Mouse (Mus musculus) erythroblast, adult 5-6 weeks (primary cell): ENCODE measurements around the gene Pttg1. TPM values are rescaled to one million over a fixed set of nuclear protein-coding genes. Genes with fewer than 3 reads are reported as not detected.

ENCODE experiments used
- ATAC-seq: replicated peaks from 2 replicates; pipeline ENCODE4 v1.8.0; 2016; ENCODE audit warnings: moderate number of reproducible peaks, mild to moderate bottlenecking, moderate TSS enrichment, inconsistent platforms; ENCODE audit not compliant: poor library complexity, low FRiP score, severe bottlenecking
- total RNA-seq, 2 experiments: library from RNA; stranded (forward) in 1 of 2; stranded (reverse) in 1 of 2; fragments of 150-400 nt in 1 of 2; fragments of 200-764, 138-1000 nt in 1 of 2; gene quantifications; 2 replicates each; pipeline versions ENCODE4 v1.2.3 to v1.2.4; 2015 to 2017; ENCODE audit warnings: low replicate concordance in 2 of 2

Pttg1 gene
- total RNA-seq, 2 experiments from 2014 or later: 98.6 to 114 TPM

- ATAC-seq: peak; percentile 85
These were observed 14.6 kb downstream of the Pttg1 start for GRCm38 (mm10) chr11:43411413-43411812.

- ATAC-seq: no peak
These were observed 15.8 kb downstream of the Pttg1 start for GRCm38 (mm10) chr11:43410291-43410690.

- no peak for ATAC-seq
These were observed 17.2 kb downstream of the Pttg1 start for GRCm38 (mm10) chr11:43408888-43409287.

- ATAC-seq: no peak
These were observed 21.8 kb downstream of the Pttg1 start for GRCm38 (mm10) chr11:43404150-43404807.

- ATAC-seq: no peak
These were observed 25.9 kb downstream of the Pttg1 start for GRCm38 (mm10) chr11:43400131-43400530.

GRCm38 (mm10) chr11:43399297-43399696, 26.8 kb downstream of the Pttg1 start:
- ATAC-seq: no peak

- ATAC-seq: no peak
These were observed 29.4 kb downstream of the Pttg1 start for GRCm38 (mm10) chr11:43396672-43397071.

GRCm38 (mm10) chr11:43396246-43396645, 29.8 kb downstream of the Pttg1 start:
- ATAC-seq: no peak

- no peak for ATAC-seq
These were observed 30.7 kb downstream of the Pttg1 start for GRCm38 (mm10) chr11:43395073-43395948.

- ATAC-seq: no peak
These were observed 32.7 kb downstream of the Pttg1 start for GRCm38 (mm10) chr11:43393325-43393724.

GRCm38 (mm10) chr11:43392757-43393156, 33.3 kb downstream of the Pttg1 start:
- ATAC-seq: no peak

GRCm38 (mm10) chr11:43389118-43389517, 36.9 kb downstream of the Pttg1 start:
- no peak for ATAC-seq

GRCm38 (mm10) chr11:43388122-43389097, 37.6 kb downstream of the Pttg1 start:
- no peak for ATAC-seq

GRCm38 (mm10) chr11:43387004-43387880, 38.8 kb downstream of the Pttg1 start:
- no peak for ATAC-seq

- ATAC-seq: no peak
These were observed 40.3 kb downstream of the Pttg1 start for GRCm38 (mm10) chr11:43385716-43386115.

GRCm38 (mm10) chr11:43385055-43385649, 40.9 kb downstream of the Pttg1 start:
- no peak for ATAC-seq

- ATAC-seq: no peak
These were observed 42.5 kb downstream of the Pttg1 start for GRCm38 (mm10) chr11:43383581-43383980.

- ATAC-seq: no peak
These were observed 45.1 kb downstream of the Pttg1 start for GRCm38 (mm10) chr11:43380901-43381300.
